Mouse (Mus musculus) layer of hippocampus, adult 9-11 months (tissue): ENCODE measurements around the gene Gm8797.
"Not testable (repeated sequence)": the region's sequence is repeated elsewhere in the genome, so short reads cannot be mapped to it uniquely, and the experiment has no call there.

ENCODE experiments used
- DNase-seq: peaks from one replicate; pipeline ENCODE4 v3.0.0; 2022

Gene Gm8797

DNA sequence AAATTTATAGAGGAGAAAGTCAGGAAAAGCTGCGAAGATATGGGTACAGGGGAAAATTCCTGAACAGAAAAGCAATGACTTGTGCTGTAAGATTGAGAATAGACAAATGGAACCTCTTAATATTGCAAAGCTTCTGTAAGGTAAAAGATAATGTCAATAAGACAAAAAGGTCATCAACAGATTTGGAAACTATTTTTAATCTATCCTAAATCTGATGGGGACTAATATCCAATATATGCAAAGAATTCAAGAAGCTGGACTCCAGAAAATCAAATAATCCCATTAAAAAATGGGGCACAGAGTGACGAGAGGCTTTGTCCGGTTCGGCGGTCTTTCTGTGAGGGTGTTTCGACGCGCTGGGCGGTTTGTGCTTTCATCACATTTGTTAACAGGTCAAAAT lies at the start of gene Gm8797:
Gene Gm8797, plus strand, starts transcription at position 301 of the 400 bp plus-strand sequence.
- DNase-seq: not testable (repeated sequence)

GRCm38 (mm10) chr3:5714481-5714880 lies 36.1 kb upstream of the Gm8797 start:
- no peak for DNase-seq

GRCm38 (mm10) chr3:5732931-5733330 lies 17.7 kb upstream of the Gm8797 start:
- no peak for DNase-seq

DNA sequence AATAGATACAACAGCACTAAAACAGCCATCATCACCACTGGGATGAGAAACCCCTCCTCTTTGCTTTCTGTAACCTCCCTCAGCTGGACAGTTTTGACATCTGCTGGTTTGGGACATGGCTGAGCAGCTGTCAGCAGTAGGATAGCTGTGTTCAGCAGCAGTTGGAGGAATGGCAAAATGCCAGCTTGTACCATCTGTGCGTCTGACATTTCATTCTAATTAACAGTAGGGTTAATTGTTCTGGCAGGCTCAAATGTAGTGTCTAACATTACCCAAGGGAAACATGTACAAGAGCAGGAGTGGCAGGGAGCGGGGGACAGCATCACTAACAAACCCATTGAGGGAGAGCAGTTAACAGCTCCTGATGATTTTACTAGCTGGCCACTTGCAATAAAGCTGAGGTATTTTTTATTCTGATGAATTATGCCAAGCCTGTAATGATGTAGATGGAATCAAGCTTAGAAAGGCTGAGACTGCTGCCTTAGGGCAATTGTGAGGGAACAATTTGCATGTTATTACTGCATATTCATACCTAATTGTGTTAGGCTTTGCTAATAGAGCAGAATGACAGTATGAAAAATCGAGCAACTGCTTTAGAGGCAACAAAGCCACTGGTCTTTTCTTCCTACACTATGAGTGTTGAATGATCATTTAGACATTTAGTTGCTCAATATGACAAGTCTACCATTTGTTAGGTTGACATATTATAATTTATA lies 4.3 kb downstream of the Gm8797 start:
- peak; percentile 53 for DNase-seq

DNA sequence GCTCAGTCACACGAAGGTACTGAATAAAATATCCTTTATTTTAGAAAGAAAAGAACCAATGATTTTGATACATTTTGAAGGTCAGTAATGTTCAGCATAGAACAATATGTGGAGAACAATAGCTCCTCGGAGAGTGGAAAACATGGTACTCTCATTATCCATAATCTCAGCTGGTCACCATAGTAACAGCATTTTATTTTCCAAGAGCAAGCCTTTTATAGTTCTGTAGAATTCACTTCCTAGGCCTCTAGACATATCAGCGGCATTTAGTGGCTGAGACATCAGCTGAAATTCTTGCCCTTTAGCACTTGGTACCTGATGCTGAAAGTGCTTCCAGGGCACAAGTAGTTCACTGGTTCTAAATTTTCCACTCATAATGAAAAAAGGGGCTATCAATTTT lies 15.7 kb downstream of the Gm8797 start:
- DNase-seq: no peak

DNA sequence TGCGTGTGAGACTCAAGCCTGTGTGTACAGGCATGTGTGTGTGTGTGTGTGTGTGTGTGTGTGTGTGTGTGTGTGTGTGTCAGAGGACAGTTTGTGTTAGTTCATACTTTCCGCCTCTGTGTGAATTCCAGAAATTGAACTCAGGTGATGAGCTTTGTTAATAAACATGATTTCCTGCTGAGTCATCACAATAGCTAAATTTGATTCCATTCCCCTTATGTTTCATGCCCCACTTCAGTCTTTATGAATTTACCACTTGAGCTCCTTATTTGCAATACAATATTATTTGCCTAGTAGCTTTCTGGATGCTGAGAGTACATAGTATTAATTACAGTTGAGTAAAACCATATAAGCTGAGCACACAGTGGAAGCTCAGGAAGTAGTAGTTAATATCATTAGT lies 26.3 kb downstream of the Gm8797 start:
- DNase-seq: no peak
